Mouse (Mus musculus) CH12.LX (cell line): ENCODE data around the gene Miox.

Experiments
- CTCF ChIP-seq, 2 experiments: IDR thresholded peaks in 1 of 2; conservative IDR thresholded peaks in 1 of 2; 2 replicates each; pipeline ENCODE4 v1.5.1; 2011 to 2012; ENCODE audit warnings: low read depth in 2 of 2, low read length in 2 of 2, improper control_type of control experiment in 1 of 2, inconsistent platforms in 1 of 2, mild to moderate bottlenecking in 1 of 2, moderate library complexity in 1 of 2
- EP300 ChIP-seq: IDR thresholded peaks from 2 replicates; pipeline ENCODE4 v1.6.1; 2011; ENCODE audit warnings: low read length, improper control_type of control experiment
- MAFK ChIP-seq: IDR thresholded peaks from 2 replicates; pipeline ENCODE4 v1.6.1; 2011; ENCODE audit warnings: low read length, improper control_type of control experiment; ENCODE audit not compliant: insufficient replicate concordance
- MAX ChIP-seq: IDR thresholded peaks from 2 replicates; pipeline ENCODE4 v1.6.1; 2011; ENCODE audit warnings: low read length, improper control_type of control experiment
- MYC ChIP-seq: IDR thresholded peaks from 2 replicates; pipeline ENCODE4 v1.6.1; 2011; ENCODE audit warnings: low read depth, mild to moderate bottlenecking, improper control_type of control experiment, low read length
- POLR2A ChIP-seq: IDR thresholded peaks from 2 replicates; pipeline ENCODE4 v1.6.1; 2011; ENCODE audit warnings: low read depth, mild to moderate bottlenecking, improper control_type of control experiment, low read length
- RAD21 ChIP-seq: IDR thresholded peaks from 2 replicates; pipeline ENCODE4 v1.6.1; 2011; ENCODE audit warnings: low read depth, mild to moderate bottlenecking, low read length, improper control_type of control experiment, moderate library complexity
- SIN3A ChIP-seq: IDR thresholded peaks from 2 replicates; pipeline ENCODE4 v1.6.1; 2012; ENCODE audit warnings: low read length, improper control_type of control experiment, inconsistent platforms
- UBTF ChIP-seq: IDR thresholded peaks from 2 replicates; pipeline ENCODE4 v1.6.1; 2012; ENCODE audit warnings: low read depth, mild to moderate bottlenecking, inconsistent platforms, low read length, improper control_type of control experiment, moderate library complexity
- USF2 ChIP-seq: conservative IDR thresholded peaks from 2 replicates; pipeline ENCODE4 v1.6.1; 2011; ENCODE audit warnings: low read depth, low read length, improper control_type of control experiment
- ZKSCAN1 ChIP-seq: IDR thresholded peaks from 2 replicates; pipeline ENCODE4 v1.6.1; 2012; ENCODE audit warnings: low read depth, inconsistent platforms, low read length, improper control_type of control experiment, borderline replicate concordance

- TF ChIP-seq POLR2A (peak; percentile 77), CTCF (conservative IDR thresholded peaks at IDR 0.05 in 1 of 2, IDR thresholded peaks at IDR 0.05 in 1 of 2; ENCODE audit: low read depth in 2 of 2, low read length in 2 of 2) (peak; percentile 38 to 86; a peak in 3 of 4 replicates), RAD21 (no peak; the same call in 1 of the 2 replicates), MAFK (no peak), USF2 (0 out of 2 replicates have a peak, but pooled peaks have one; percentile 12), SIN3A (peak; percentile 71; the same call in 1 of the 2 replicates), EP300 (no peak), MYC (peak; percentile 75), UBTF (no peak), ZKSCAN1 (no peak), MAX (peak; percentile 94)
These were observed 39.6 kb downstream of the Miox start, which contains the start of gene Sco2 for GRCm38 (mm10) chr15:89373762-89374248.
